8 mouse cellular contexts compared by ENCODE assay signal in the genomic region with DNA sequence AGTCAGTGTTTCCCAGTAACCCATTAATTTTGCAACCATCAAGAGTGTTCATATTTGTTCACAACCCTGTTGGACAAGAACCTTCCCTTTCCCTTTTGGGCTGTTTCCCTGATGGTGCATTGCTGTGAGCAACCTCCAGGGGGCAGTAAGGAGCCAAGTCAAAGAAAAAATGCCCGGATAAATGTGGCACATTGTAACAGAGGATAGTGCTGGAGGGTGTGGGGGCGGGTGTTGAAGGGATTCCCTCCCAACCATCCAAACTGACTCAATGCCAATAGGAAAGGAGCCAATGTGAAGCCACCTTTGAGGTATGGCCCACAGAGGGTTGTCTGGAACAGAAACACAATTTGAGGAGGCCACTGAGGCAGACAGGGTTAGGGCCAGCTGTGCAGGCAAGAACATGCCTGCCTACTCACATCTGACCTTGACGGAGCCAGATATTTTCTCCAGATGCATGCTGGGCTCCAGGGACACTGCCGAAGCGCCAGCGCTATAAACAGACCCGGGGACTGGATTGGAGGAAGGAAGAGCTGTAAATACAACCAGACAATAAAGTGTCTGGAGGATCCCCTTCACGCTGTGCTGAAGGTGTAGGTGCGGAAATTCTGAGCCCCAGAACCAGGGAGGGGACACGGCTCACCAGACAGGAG. TPM values are rescaled to one million over a fixed set of nuclear protein-coding genes. Genes with fewer than 3 reads are reported as not detected.
DNase-seq lines count a peak whose midpoint lies in the region; ATAC-seq and TF ChIP-seq lines count a peak whose summit lies in the region.

No protein-coding gene starts in this region.

- WGBS in forebrain, embryonic 11.5 days = 56% methylated on average over 10 of the region's 10 CpGs
- WGBS in heart, postnatal 0 days = 22% methylated on average over 10 of the region's 10 CpGs
- 37% methylated on average over 10 of the region's 10 CpGs for WGBS in lung, embryonic 15.5 days

- DNase-seq in MEL-GATA-1-ER (ENCODE audit: extremely low read depth, low read depth) = peak; percentile 41
- DNase-seq in c-Kit-negative CD71-positive TER-119-positive erythroid progenitor cells, embryonic 14.5 days (ENCODE audit: low read depth, low spot score) = peak; percentile 54
- DNase-seq in forebrain, embryonic 11.5 days (ENCODE audit: low spot score) = peak; percentile 87
- peak; percentile 53 for DNase-seq in heart, postnatal 0 days (ENCODE audit: low spot score)
- peak; percentile 48 to 81 for DNase-seq in kidney, postnatal 36 days
- DNase-seq in ovary, postnatal 36 days (ENCODE audit: low spot score) = peak; percentile 66
- DNase-seq in urinary bladder, postnatal 25 days (ENCODE audit: low spot score) = peak; percentile 64

- 0 out of 2 replicates have a peak, but pooled peaks have one; percentile 8 for ATAC-seq in forebrain, embryonic 11.5 days (replicated peaks; ENCODE audit: low FRiP score)
- ATAC-seq in heart, postnatal 0 days (ENCODE audit: insufficient read depth, low read depth) = peak; percentile 24; the same call in 1 of the 2 replicates
- ATAC-seq in lung, embryonic 15.5 days (ENCODE audit: borderline replicate concordance, extremely low read depth, low FRiP score, low TSS enrichment) = peak; percentile 16; the same call in 1 of the 2 replicates

- H3K9me3 ChIP-seq in forebrain, embryonic 11.5 days (ENCODE audit: control insufficient read depth, low read length) = no peaks in the 10 kb centered on the region
- H3K9me3 ChIP-seq in heart, postnatal 0 days (replicated peaks; ENCODE audit: control insufficient read depth, low read length) = no peaks in the 10 kb centered on the region
- H3K9me3 ChIP-seq in lung, embryonic 15.5 days = no peaks in the 10 kb centered on the region

- no peak overlapping the region for H3K4me2 ChIP-seq in forebrain, embryonic 11.5 days (ENCODE audit: low read depth, low read length, severe bottlenecking)
- 0 out of 2 replicates have a peak overlapping the region, but pooled peaks have one; percentile 3 for H3K4me2 ChIP-seq in heart, postnatal 0 days (ENCODE audit: low read depth, low read length)
- H3K4me2 ChIP-seq in lung, embryonic 15.5 days = peak overlapping the region; percentile 12; the same call in 1 of the 2 replicates

- peak; percentile 89 for TF ChIP-seq CTCF in heart, postnatal 0 days (IDR thresholded peaks at IDR 0.05; ENCODE audit: low read depth)

- H3K4me3 ChIP-seq in forebrain, embryonic 11.5 days (ENCODE audit: low read depth, low read length) = no peak overlapping the region
- H3K4me3 ChIP-seq in heart, postnatal 0 days (ENCODE audit: low read depth, low read length) = no peak overlapping the region
- H3K4me3 ChIP-seq in lung, embryonic 15.5 days = no peak overlapping the region

- H3K36me3 ChIP-seq in forebrain, embryonic 11.5 days (ENCODE audit: control insufficient read depth, insufficient read depth, low read length) = no peaks in the 10 kb centered on the region
- H3K36me3 ChIP-seq in heart, postnatal 0 days (replicated peaks; ENCODE audit: control insufficient read depth, insufficient read depth, low read length) = no peaks in the 10 kb centered on the region
- H3K36me3 ChIP-seq in lung, embryonic 15.5 days = no peaks in the 10 kb centered on the region

- H3K4me1 ChIP-seq in forebrain, embryonic 11.5 days (replicated peaks; ENCODE audit: control insufficient read depth, insufficient read depth, low read length) = peaks cover 10% of the 10 kb centered on the region
- H3K4me1 ChIP-seq in heart, postnatal 0 days (ENCODE audit: control insufficient read depth, insufficient read depth) = peaks cover 15% of the 10 kb centered on the region
- peaks cover 32% of the 10 kb centered on the region for H3K4me1 ChIP-seq in lung, embryonic 15.5 days

- TF ChIP-seq EP300 in heart, postnatal 0 days (IDR thresholded peaks at IDR 0.05; ENCODE audit: low read depth) = no peak

- no peaks in the 10 kb centered on the region for H3K27me3 ChIP-seq in forebrain, embryonic 11.5 days (ENCODE audit: control insufficient read depth, insufficient read depth, low read length)
- H3K27me3 ChIP-seq in heart, postnatal 0 days (ENCODE audit: control insufficient read depth, insufficient read depth, low read length) = no peaks in the 10 kb centered on the region
- H3K27me3 ChIP-seq in lung, embryonic 15.5 days = no peaks in the 10 kb centered on the region

- no peak overlapping the region for H3K27ac ChIP-seq in forebrain, embryonic 11.5 days (ENCODE audit: low read depth, low read length)
- 0 out of 2 replicates have a peak overlapping the region, but pooled peaks have one; percentile 27 for H3K27ac ChIP-seq in heart, postnatal 0 days (ENCODE audit: low read depth)
- peak overlapping the region; percentile 39; the same call in 1 of the 2 replicates for H3K27ac ChIP-seq in lung, embryonic 15.5 days

- peak overlapping the region; percentile 23 for H3K9ac ChIP-seq in forebrain, embryonic 11.5 days (ENCODE audit: low read length)
- H3K9ac ChIP-seq in heart, postnatal 0 days (replicated peaks; ENCODE audit: low read depth, low read length) = no peak overlapping the region
- no peak overlapping the region for H3K9ac ChIP-seq in lung, embryonic 15.5 days

RNA-seq across cellular contexts. Expression of a gene that starts 3.6 kb away (rescaled TPM):
- polyA plus RNA-seq in forebrain, embryonic 11.5 days (2014; fragmentation: Nextera tagmentation; extraction: Ambion mirVana) = not detected in 2 replicates
- not detected in 2 replicates for total RNA-seq in heart, postnatal 0 days (2014; rRNA removed; ENCODE audit: low replicate concordance)
- polyA plus RNA-seq in heart, postnatal 0 days (2015; fragmentation: Nextera tagmentation; extraction: Ambion mirVana) = not detected in 2 replicates
- polyA plus RNA-seq in lung, embryonic 15.5 days (2015; fragmentation: Nextera tagmentation; extraction: Ambion mirVana) = 0.28 TPM in 1 of 2 replicates, not detected in the other

RNA-seq across cellular contexts. Expression of a gene that starts 38.7 kb away (rescaled TPM):
- polyA plus RNA-seq in forebrain, embryonic 11.5 days (2014; fragmentation: Nextera tagmentation; extraction: Ambion mirVana) = 41.8 and 45.4 TPM in 2 replicates
- 8.2 and 22.3 TPM in 2 replicates for total RNA-seq in heart, postnatal 0 days (2014; rRNA removed; ENCODE audit: low replicate concordance)
- 4.1 and 4.4 TPM in 2 replicates for polyA plus RNA-seq in heart, postnatal 0 days (2015; fragmentation: Nextera tagmentation; extraction: Ambion mirVana)
- polyA plus RNA-seq in lung, embryonic 15.5 days (2015; fragmentation: Nextera tagmentation; extraction: Ambion mirVana) = 22.5 and 27.8 TPM in 2 replicates
